Mouse (Mus musculus): Measurements from ENCODE around the gene Ccdc186.
A peak's percentile ranks its signal among the peaks of the same experiment; 100 is the strongest.

DNA sequence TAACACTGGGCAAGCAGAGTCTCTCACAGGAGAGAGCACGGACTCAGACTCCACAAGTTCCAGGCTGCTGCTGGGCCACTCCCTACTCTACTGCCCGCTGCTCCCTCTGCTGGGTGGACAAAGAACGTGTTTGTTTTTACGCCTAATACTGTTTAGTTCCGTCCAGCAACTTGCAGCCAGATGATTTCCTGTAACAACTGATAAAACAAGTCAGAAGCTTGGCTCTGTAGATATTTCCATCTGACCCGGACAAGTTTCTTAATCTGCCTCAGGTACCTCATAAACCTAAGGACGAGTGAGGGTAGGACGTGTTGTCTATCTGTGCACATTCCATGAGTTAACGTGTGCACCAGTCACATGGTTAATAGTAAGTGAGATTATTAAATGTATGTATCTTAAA lies 10.4 kb downstream of the Ccdc186 start:
- TF ChIP-seq POLR2A (IDR thresholded peaks at IDR 0.05; ENCODE audit: borderline replicate concordance, insufficient read depth, low read length) (no peak), CTCF (IDR thresholded peaks at IDR 0.05; ENCODE audit: borderline replicate concordance, insufficient read depth, low read depth, low read length) (peak; percentile 50; the same call in 1 of the 2 replicates)
